Mouse (Mus musculus) G1E (cell line): ENCODE measurements around the gene Foxo3. TPM values are rescaled to one million over a fixed set of nuclear protein-coding genes. Genes with fewer than 3 reads are reported as not detected.

Experiments
- ATAC-seq: 2 replicates; pipeline ENCODE4 v1.8.0; 2016; ENCODE audit warnings: mild to moderate bottlenecking; ENCODE audit not compliant: insufficient number of reproducible peaks, poor library complexity, low FRiP score, severe bottlenecking; ENCODE audit errors: extremely low read depth
- DNase-seq: peaks from one replicate; pipeline ENCODE4 v3.0.0; 2012; ENCODE audit warnings: low spot score
- H3K27me3 ChIP-seq: 2 replicates; pipeline ENCODE4 v1.6.1; 2012; ENCODE audit warnings: mild to moderate bottlenecking, low read length, inconsistent platforms; ENCODE audit not compliant: insufficient read depth
- H3K36me3 ChIP-seq: replicated peaks from 2 replicates; pipeline ENCODE3; 2012; ENCODE audit warnings: mild to moderate bottlenecking, inconsistent platforms
- H3K4me1 ChIP-seq: 2 replicates; pipeline ENCODE4 v1.6.1; 2012; ENCODE audit warnings: low read depth, low read length, inconsistent platforms, mixed read lengths; ENCODE audit not compliant: insufficient read depth
- H3K4me3 ChIP-seq: 2 replicates; pipeline ENCODE4 v1.5.1; 2012; ENCODE audit warnings: low read depth, mild to moderate bottlenecking, inconsistent platforms, low read length, moderate library complexity, mixed read lengths
- H3K9me3 ChIP-seq: replicated peaks from 2 replicates; pipeline ENCODE4 v1.6.1; 2012; ENCODE audit warnings: inconsistent platforms
- CTCF ChIP-seq: IDR thresholded peaks from 2 replicates; pipeline ENCODE4 v1.5.1; 2012; ENCODE audit warnings: low read depth, low read length, inconsistent platforms, mixed read lengths
- GATA1 ChIP-seq: IDR thresholded peaks from 2 replicates; pipeline ENCODE4 v1.6.1; 2012; ENCODE audit warnings: borderline replicate concordance, low read length, inconsistent platforms, mixed read lengths
- GATA2 ChIP-seq: IDR thresholded peaks from 2 replicates; pipeline ENCODE4 v1.6.1; 2012; ENCODE audit warnings: low read depth, low read length, inconsistent platforms, borderline replicate concordance
- POLR2AphosphoS5 ChIP-seq: IDR thresholded peaks from 2 replicates; pipeline ENCODE4 v1.6.1; 2012; ENCODE audit warnings: low read depth, low read length, inconsistent platforms; ENCODE audit not compliant: insufficient replicate concordance
- TAL1 ChIP-seq: conservative IDR thresholded peaks from 2 replicates; pipeline ENCODE4 v1.6.1; 2012; ENCODE audit warnings: low read depth, low read length, inconsistent platforms, mixed read lengths
- polyA plus RNA-seq: library from polyadenylated mRNA; stranded (reverse); fragments of >175 nt; gene quantifications from 2 replicates; pipeline ENCODE4 v1.2.3, GENCODE M21; 2012
- total RNA-seq, 2 experiments: library from RNA; stranded (forward) in 1 of 2; stranded (reverse) in 1 of 2; fragments of 200-1000 nt in 1 of 2; fragments of >200 nt in 1 of 2; fragmentation: Nextera tagmentation in 1 of 2; gene quantifications; 2 replicates each; pipeline ENCODE4 v1.2.3; 2014 to 2017

Gene Foxo3
- total and polyA plus RNA-seq, 3 experiments: 45.5 to 98.4 (median 59.2) TPM

- Histone ChIP-seq H3K4me1 (peaks cover 91% of the 10 kb centered on the region), H3K36me3 (peaks cover 89% of the 10 kb centered on the region), H3K4me3 (no peak overlapping the region), H3K9me3 (no peaks in the 10 kb centered on the region), H3K27me3 (no peaks in the 10 kb centered on the region)
- ATAC-seq (no peak), DNase-seq (no peak)
- TF ChIP-seq CTCF (no peak), TAL1 (no peak), POLR2AphosphoS5 (no peak), GATA2 (no peak), GATA1 (no peak)
Observed at GRCm38 (mm10) chr10:42259602-42260001, 17.0 kb downstream of the Foxo3 start.

- H3K4me1 ChIP-seq: peaks cover 90% of the 10 kb centered on the region
- DNase-seq (no peak), ATAC-seq (no peak)
- peaks cover 91% of the 10 kb centered on the region for H3K36me3 ChIP-seq
- TF ChIP-seq GATA2 (no peak), POLR2AphosphoS5 (no peak), GATA1 (no peak), CTCF (no peak), TAL1 (no peak)
- H3K4me3 ChIP-seq: no peak overlapping the region
- H3K9me3 ChIP-seq: no peaks in the 10 kb centered on the region
- H3K27me3 ChIP-seq: no peaks in the 10 kb centered on the region
Observed at GRCm38 (mm10) chr10:42257985-42258384, 18.6 kb downstream of the Foxo3 start.

- peaks cover 83% of the 10 kb centered on the region for H3K36me3 ChIP-seq
- ATAC-seq (no peak), DNase-seq (no peak)
- H3K27me3 ChIP-seq: no peaks in the 10 kb centered on the region
- peaks cover 88% of the 10 kb centered on the region for H3K4me1 ChIP-seq
- TF ChIP-seq GATA2: no peak
- H3K9me3 ChIP-seq: no peaks in the 10 kb centered on the region
- H3K4me3 ChIP-seq: no peak overlapping the region
Observed at GRCm38 (mm10) chr10:42254788-42255187, 21.8 kb downstream of the Foxo3 start.

- DNase-seq (no peak), ATAC-seq (no peak)
- no peak for TF ChIP-seq GATA2
- no peak for TF ChIP-seq GATA1
- no peak for TF ChIP-seq POLR2AphosphoS5
- TF ChIP-seq TAL1: no peak
- no peak for TF ChIP-seq CTCF
- Histone ChIP-seq H3K4me3 (no peak overlapping the region; the same call in 1 of the 2 replicates), H3K4me1 (peaks cover 92% of the 10 kb centered on the region), H3K36me3 (peaks cover 71% of the 10 kb centered on the region), H3K27me3 (no peaks in the 10 kb centered on the region), H3K9me3 (no peaks in the 10 kb centered on the region)
Observed at GRCm38 (mm10) chr10:42251749-42252323, 24.7 kb downstream of the Foxo3 start.

- Histone ChIP-seq H3K9me3 (no peaks in the 10 kb centered on the region), H3K4me1 (peaks cover 92% of the 10 kb centered on the region), H3K36me3 (peaks cover 69% of the 10 kb centered on the region), H3K4me3 (peak overlapping the region; percentile 41; the same call in 1 of the 2 replicates), H3K27me3 (no peaks in the 10 kb centered on the region)
- TF ChIP-seq POLR2AphosphoS5: no peak
- no peak for TF ChIP-seq TAL1
- no peak for TF ChIP-seq CTCF
- no peak for TF ChIP-seq GATA1
- TF ChIP-seq GATA2: no peak
- DNase-seq (no peak), ATAC-seq (no peak)
Observed at GRCm38 (mm10) chr10:42251203-42251602, 25.4 kb downstream of the Foxo3 start.

- TF ChIP-seq POLR2AphosphoS5: no peak
- no peak for TF ChIP-seq GATA1
- TF ChIP-seq GATA2: no peak
- TF ChIP-seq CTCF: no peak
- TF ChIP-seq TAL1: no peak
- H3K27me3 ChIP-seq: no peaks in the 10 kb centered on the region
- 0 out of 2 replicates have a peak, but pooled peaks have one; percentile 10 for ATAC-seq
- H3K4me1 ChIP-seq: peaks cover 95% of the 10 kb centered on the region
- H3K9me3 ChIP-seq: no peaks in the 10 kb centered on the region
- peak overlapping the region; percentile 39; the same call in 1 of the 2 replicates for H3K4me3 ChIP-seq
- H3K36me3 ChIP-seq: peaks cover 61% of the 10 kb centered on the region
- DNase-seq: no peak
Observed at GRCm38 (mm10) chr10:42249965-42250364, 26.6 kb downstream of the Foxo3 start.

GRCm38 (mm10) chr10:42248644-42249043, 27.9 kb downstream of the Foxo3 start:
- DNase-seq: no peak
- TF ChIP-seq TAL1 (no peak), POLR2AphosphoS5 (no peak), CTCF (no peak), GATA2 (no peak), GATA1 (no peak)
- Histone ChIP-seq H3K27me3 (no peaks in the 10 kb centered on the region), H3K9me3 (no peaks in the 10 kb centered on the region), H3K4me1 (peaks cover 95% of the 10 kb centered on the region), H3K4me3 (no peak overlapping the region; the same call in 1 of the 2 replicates), H3K36me3 (peaks cover 55% of the 10 kb centered on the region)
- no peak for ATAC-seq
